Mouse (Mus musculus): ENCODE results near the gene Grid1. TPM values are rescaled to one million over a fixed set of nuclear protein-coding genes. Genes with fewer than 3 reads are reported as not detected.

Grid1 gene
- polyA plus RNA-seq, 1 experiment from 2014 or later = 2.5 TPM

DNA sequence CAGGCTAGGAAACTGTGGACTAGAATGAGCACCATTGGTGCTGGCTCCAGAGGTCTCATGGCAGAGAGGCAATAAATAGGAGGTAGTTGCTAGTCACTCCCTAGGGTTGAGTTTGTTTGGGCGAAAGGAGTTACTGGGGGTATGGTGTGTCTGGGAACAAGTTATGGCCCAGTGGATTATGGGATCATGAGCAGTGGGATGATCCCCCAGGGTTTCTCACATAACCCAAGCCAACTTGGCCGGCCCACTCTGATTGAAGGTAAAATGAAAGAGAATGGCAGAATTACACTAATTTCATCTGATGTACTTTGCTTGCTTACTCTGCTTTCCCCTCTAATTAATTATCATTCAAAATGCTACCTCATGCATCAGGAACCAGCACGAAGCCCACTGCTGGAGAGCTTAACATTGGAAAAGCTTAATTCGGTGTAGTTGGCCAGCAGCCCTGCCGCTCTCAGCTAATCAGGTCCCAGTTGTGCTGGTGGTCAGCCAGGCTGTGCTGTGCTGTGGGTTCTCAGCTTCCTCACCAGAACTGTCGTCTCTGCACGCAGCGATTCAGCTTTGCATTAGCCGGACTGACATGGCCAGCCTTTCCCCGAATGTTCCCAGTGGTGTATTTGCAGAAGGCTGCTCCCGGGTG, 207.7 kb downstream of the Grid1 start:
- H3K4me2 ChIP-seq (ENCODE audit: low read depth, low read length) = no peak overlapping the region
- H3K27ac ChIP-seq (replicated peaks; ENCODE audit: low read depth, low read length) = no peak overlapping the region
- 64% methylated on average over 11 of the region's 11 CpGs for WGBS
- DNase-seq (ENCODE audit: low spot score) = peak; percentile 12
- no peaks in the 10 kb centered on the region for H3K9me3 ChIP-seq (ENCODE audit: control insufficient read depth, low read length)
- no peak for ATAC-seq (ENCODE audit: low read depth)
- no peak overlapping the region for H3K4me3 ChIP-seq (ENCODE audit: low read depth, low read length)
- H3K36me3 ChIP-seq (ENCODE audit: control insufficient read depth, insufficient read depth, low read length) = no peaks in the 10 kb centered on the region
- H3K27me3 ChIP-seq (replicated peaks; ENCODE audit: control insufficient read depth, insufficient read depth, low read length) = no peaks in the 10 kb centered on the region
- no peak overlapping the region for H3K9ac ChIP-seq (ENCODE audit: low read depth, low read length)
- H3K4me1 ChIP-seq (ENCODE audit: control insufficient read depth, insufficient read depth, low read length) = no peaks in the 10 kb centered on the region

DNA sequence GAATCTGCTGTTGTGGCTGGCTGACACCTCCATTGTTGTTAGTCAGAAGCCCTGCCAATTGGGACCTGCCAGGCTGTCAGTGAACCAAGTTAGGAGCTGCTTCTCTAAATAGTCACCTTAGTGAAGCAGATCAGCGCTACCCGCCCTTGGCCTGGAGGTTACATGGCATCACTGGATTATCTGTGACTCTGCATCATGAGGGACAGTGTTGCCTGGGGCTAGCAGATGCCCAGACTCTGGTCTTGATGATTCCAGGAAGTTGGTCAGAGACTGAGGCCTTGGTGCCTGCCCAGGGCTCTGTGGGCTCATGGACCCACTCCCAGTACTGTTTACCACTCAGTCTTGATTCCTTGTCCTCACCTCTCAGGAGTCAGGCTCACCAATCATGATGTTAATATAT, 209.7 kb downstream of the Grid1 start:
- ATAC-seq (ENCODE audit: low read depth) (no peak), DNase-seq (ENCODE audit: low spot score) (no peak)
- no peak overlapping the region for H3K4me3 ChIP-seq (ENCODE audit: low read depth, low read length)
- no peaks in the 10 kb centered on the region for H3K4me1 ChIP-seq (ENCODE audit: control insufficient read depth, insufficient read depth, low read length)
- no peak overlapping the region for H3K27ac ChIP-seq (replicated peaks; ENCODE audit: low read depth, low read length)
- no peaks in the 10 kb centered on the region for H3K27me3 ChIP-seq (replicated peaks; ENCODE audit: control insufficient read depth, insufficient read depth, low read length)
- H3K9ac ChIP-seq (ENCODE audit: low read depth, low read length) = no peak overlapping the region
- H3K4me2 ChIP-seq (ENCODE audit: low read depth, low read length) = no peak overlapping the region
- H3K9me3 ChIP-seq (ENCODE audit: control insufficient read depth, low read length) = no peaks in the 10 kb centered on the region
- H3K36me3 ChIP-seq (ENCODE audit: control insufficient read depth, insufficient read depth, low read length) = no peaks in the 10 kb centered on the region
- WGBS = 83% methylated on average over 2 of the region's 2 CpGs

DNA sequence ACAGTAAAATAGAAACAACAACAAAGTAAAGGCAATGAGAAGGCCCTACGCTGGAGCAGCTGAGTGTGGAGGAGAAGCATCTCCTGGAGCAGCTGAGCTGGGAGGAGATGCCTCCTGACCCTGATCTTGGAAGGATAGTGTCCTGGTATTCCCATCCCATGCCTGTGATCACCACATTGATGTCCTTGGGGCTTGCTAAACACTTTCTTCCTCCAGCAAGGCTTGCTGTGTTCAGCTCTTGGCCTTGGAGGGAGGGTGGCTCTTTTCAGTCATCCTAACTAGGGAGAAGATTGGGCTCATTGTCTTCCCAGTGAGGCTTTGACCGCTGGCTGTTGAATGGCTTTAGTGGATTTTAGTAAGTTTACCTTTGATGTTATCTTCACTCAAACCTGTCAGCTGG, 210.4 kb downstream of the Grid1 start:
- Histone ChIP-seq H3K27ac (replicated peaks; ENCODE audit: low read depth, low read length) (no peak overlapping the region), H3K36me3 (ENCODE audit: control insufficient read depth, insufficient read depth, low read length) (no peaks in the 10 kb centered on the region), H3K9me3 (ENCODE audit: control insufficient read depth, low read length) (no peaks in the 10 kb centered on the region), H3K27me3 (replicated peaks; ENCODE audit: control insufficient read depth, insufficient read depth, low read length) (no peaks in the 10 kb centered on the region), H3K9ac (ENCODE audit: low read depth, low read length) (no peak overlapping the region), H3K4me3 (ENCODE audit: low read depth, low read length) (no peak overlapping the region), H3K4me1 (ENCODE audit: control insufficient read depth, insufficient read depth, low read length) (no peaks in the 10 kb centered on the region), H3K4me2 (ENCODE audit: low read depth, low read length) (no peak overlapping the region)
- WGBS = 79% methylated on average over 2 of the region's 2 CpGs
- ATAC-seq (ENCODE audit: low read depth) (no peak), DNase-seq (ENCODE audit: low spot score) (no peak)

- H3K4me3 ChIP-seq (ENCODE audit: low read depth, low read length) = no peak overlapping the region
- no peaks in the 10 kb centered on the region for H3K27me3 ChIP-seq (replicated peaks; ENCODE audit: control insufficient read depth, insufficient read depth, low read length)
- no peaks in the 10 kb centered on the region for H3K36me3 ChIP-seq (ENCODE audit: control insufficient read depth, insufficient read depth, low read length)
- no peak overlapping the region for H3K9ac ChIP-seq (ENCODE audit: low read depth, low read length)
- ATAC-seq (ENCODE audit: low read depth) = no peak
- no peaks in the 10 kb centered on the region for H3K9me3 ChIP-seq (ENCODE audit: control insufficient read depth, low read length)
- no peak for DNase-seq (ENCODE audit: low spot score)
- H3K27ac ChIP-seq (replicated peaks; ENCODE audit: low read depth, low read length) = no peak overlapping the region
- 93% methylated on average over 1 of the region's 1 CpGs for WGBS
- no peaks in the 10 kb centered on the region for H3K4me1 ChIP-seq (ENCODE audit: control insufficient read depth, insufficient read depth, low read length)
- H3K4me2 ChIP-seq (ENCODE audit: low read depth, low read length) = no peak overlapping the region
Measured at GRCm38 (mm10) chr14:35032283-35032682, 212.4 kb downstream of the Grid1 start.

DNA sequence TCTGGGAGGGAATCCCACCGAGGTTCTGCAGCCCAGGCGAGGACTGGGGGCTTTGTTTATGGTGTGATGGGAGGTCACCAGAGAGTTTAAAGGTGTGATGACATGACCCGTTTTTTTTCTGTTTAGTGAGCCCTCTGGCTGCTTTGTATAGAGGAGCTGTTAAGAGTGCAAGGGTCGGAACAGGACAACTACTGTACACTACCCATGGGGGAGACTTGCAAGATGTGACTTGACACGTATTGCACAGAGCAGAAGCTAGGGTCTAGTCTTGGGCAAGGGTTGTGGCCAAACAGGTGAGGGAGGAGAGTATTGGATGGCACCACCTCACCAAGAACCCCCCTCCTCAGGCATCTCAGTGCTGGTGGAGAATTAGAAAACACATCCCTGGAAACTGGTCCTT, 224.4 kb downstream of the Grid1 start:
- Histone ChIP-seq H3K27me3 (replicated peaks; ENCODE audit: control insufficient read depth, insufficient read depth, low read length) (no peaks in the 10 kb centered on the region), H3K4me3 (ENCODE audit: low read depth, low read length) (no peak overlapping the region), H3K27ac (replicated peaks; ENCODE audit: low read depth, low read length) (no peak overlapping the region), H3K9ac (ENCODE audit: low read depth, low read length) (no peak overlapping the region), H3K9me3 (ENCODE audit: control insufficient read depth, low read length) (no peaks in the 10 kb centered on the region), H3K4me2 (ENCODE audit: low read depth, low read length) (no peak overlapping the region), H3K36me3 (ENCODE audit: control insufficient read depth, insufficient read depth, low read length) (no peaks in the 10 kb centered on the region), H3K4me1 (ENCODE audit: control insufficient read depth, insufficient read depth, low read length) (no peaks in the 10 kb centered on the region)
- ATAC-seq (ENCODE audit: low read depth) = no peak
- 58% methylated on average over 5 of the region's 5 CpGs for WGBS
- DNase-seq (ENCODE audit: low spot score) = no peak

DNA sequence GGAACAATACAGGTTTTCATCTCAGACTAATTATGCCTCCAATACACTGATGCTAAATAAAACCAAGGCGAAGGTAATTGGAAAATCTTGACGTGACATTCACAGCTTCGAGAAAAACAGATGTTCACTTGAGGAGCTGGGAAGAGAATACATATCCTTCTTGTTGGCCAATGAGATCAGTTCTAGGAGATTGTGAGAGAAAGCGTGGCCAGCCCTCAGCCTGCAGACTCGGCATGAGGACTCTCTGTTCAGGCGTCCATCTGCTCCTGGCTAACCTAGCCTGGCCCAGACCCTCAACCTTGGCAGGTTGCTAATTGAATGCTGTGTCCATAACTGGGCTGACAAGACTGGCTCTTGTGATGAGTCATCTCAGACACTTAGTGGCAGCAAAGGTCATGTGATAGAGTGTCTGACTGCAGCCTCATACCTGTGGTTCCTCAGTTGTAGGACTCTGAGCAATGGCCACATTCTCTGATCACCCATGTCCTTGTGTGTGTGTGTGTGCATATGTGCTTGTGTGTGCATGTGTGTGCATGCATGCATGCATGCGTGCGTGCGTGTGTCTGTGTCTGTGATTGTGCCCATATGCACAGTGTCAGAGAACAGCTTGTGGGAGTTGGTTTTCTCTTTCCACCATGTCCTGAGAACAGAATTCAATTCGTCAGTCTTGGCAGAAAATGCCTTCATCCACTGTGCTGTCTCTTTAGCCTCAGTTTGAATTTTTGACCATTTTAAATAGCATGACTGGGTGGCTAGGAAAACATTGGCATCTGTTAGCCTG, 225.2 kb downstream of the Grid1 start:
- Histone ChIP-seq H3K4me3 (ENCODE audit: low read depth, low read length) (no peak overlapping the region), H3K9me3 (ENCODE audit: control insufficient read depth, low read length) (no peaks in the 10 kb centered on the region), H3K4me1 (ENCODE audit: control insufficient read depth, insufficient read depth, low read length) (no peaks in the 10 kb centered on the region), H3K27me3 (replicated peaks; ENCODE audit: control insufficient read depth, insufficient read depth, low read length) (no peaks in the 10 kb centered on the region), H3K9ac (ENCODE audit: low read depth, low read length) (no peak overlapping the region), H3K4me2 (ENCODE audit: low read depth, low read length) (no peak overlapping the region), H3K27ac (replicated peaks; ENCODE audit: low read depth, low read length) (no peak overlapping the region), H3K36me3 (ENCODE audit: control insufficient read depth, insufficient read depth, low read length) (no peaks in the 10 kb centered on the region)
- no peak for DNase-seq (ENCODE audit: low spot score)
- WGBS = 75% methylated on average over 10 of the region's 10 CpGs
- ATAC-seq (ENCODE audit: low read depth) = no peak

GRCm38 (mm10) chr14:35049231-35049630, 229.3 kb downstream of the Grid1 start:
- Histone ChIP-seq H3K9ac (ENCODE audit: low read depth, low read length) (no peak overlapping the region), H3K27me3 (replicated peaks; ENCODE audit: control insufficient read depth, insufficient read depth, low read length) (no peaks in the 10 kb centered on the region), H3K9me3 (ENCODE audit: control insufficient read depth, low read length) (no peaks in the 10 kb centered on the region), H3K27ac (replicated peaks; ENCODE audit: low read depth, low read length) (no peak overlapping the region), H3K4me1 (ENCODE audit: control insufficient read depth, insufficient read depth, low read length) (no peaks in the 10 kb centered on the region), H3K4me3 (ENCODE audit: low read depth, low read length) (no peak overlapping the region), H3K4me2 (ENCODE audit: low read depth, low read length) (no peak overlapping the region), H3K36me3 (ENCODE audit: control insufficient read depth, insufficient read depth, low read length) (no peaks in the 10 kb centered on the region)
- no peak for ATAC-seq (ENCODE audit: low read depth)
- DNase-seq (ENCODE audit: low spot score) = no peak
- 71% methylated on average over 8 of the region's 8 CpGs for WGBS

DNA sequence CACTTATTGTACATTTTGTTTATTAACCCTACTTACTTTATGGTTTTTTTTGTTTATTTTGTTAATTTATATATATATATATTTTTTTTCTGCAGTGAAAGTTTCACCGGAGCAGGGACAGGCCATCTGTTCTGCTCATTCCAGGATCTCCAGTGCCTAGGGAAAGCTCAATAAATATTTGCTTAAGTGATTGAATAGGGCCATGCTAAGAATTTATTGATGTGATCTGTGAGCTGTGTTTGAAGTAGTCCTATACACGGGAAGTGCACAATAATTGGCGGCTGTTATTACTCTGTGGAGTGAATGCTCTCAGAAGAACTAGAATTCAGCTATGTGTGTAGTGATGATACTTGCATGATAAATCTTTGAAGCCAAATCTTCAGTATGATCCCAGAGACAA, 234.2 kb downstream of the Grid1 start:
- no peaks in the 10 kb centered on the region for H3K27me3 ChIP-seq (replicated peaks; ENCODE audit: control insufficient read depth, insufficient read depth, low read length)
- H3K27ac ChIP-seq (replicated peaks; ENCODE audit: low read depth, low read length) = no peak overlapping the region
- 63% methylated on average over 3 of the region's 3 CpGs for WGBS
- H3K4me3 ChIP-seq (ENCODE audit: low read depth, low read length) = no peak overlapping the region
- H3K4me1 ChIP-seq (ENCODE audit: control insufficient read depth, insufficient read depth, low read length) = no peaks in the 10 kb centered on the region
- DNase-seq (ENCODE audit: low spot score) (no peak), ATAC-seq (ENCODE audit: low read depth) (no peak)
- H3K9me3 ChIP-seq (ENCODE audit: control insufficient read depth, low read length) = no peaks in the 10 kb centered on the region
- no peaks in the 10 kb centered on the region for H3K36me3 ChIP-seq (ENCODE audit: control insufficient read depth, insufficient read depth, low read length)
- no peak overlapping the region for H3K4me2 ChIP-seq (ENCODE audit: low read depth, low read length)
- no peak overlapping the region for H3K9ac ChIP-seq (ENCODE audit: low read depth, low read length)

DNA sequence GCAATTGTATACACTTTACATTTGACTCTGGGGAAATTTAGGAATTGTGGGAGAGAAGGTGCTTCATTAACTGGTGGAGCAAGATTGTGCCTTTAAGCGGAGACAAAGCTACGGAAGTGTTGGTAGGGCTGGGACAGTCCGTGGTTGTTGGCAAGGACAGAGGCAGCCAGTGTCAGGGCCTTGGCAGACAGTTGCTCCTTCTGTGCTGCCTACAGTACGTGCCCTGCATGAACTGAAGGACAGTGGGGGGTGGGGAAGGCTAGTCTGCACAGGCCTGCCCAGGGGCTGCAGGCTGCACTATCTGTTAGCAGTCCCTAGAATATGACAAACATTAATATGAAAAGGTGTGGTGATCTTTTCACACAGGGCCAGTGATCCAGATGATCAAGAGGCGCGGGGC, 254.7 kb downstream of the Grid1 start:
- H3K9me3 ChIP-seq (ENCODE audit: control insufficient read depth, low read length) = no peaks in the 10 kb centered on the region
- WGBS = 62% methylated on average over 6 of the region's 6 CpGs
- no peaks in the 10 kb centered on the region for H3K27me3 ChIP-seq (replicated peaks; ENCODE audit: control insufficient read depth, insufficient read depth, low read length)
- no peak overlapping the region for H3K27ac ChIP-seq (replicated peaks; ENCODE audit: low read depth, low read length)
- H3K4me3 ChIP-seq (ENCODE audit: low read depth, low read length) = no peak overlapping the region
- no peak overlapping the region for H3K9ac ChIP-seq (ENCODE audit: low read depth, low read length)
- no peak overlapping the region for H3K4me2 ChIP-seq (ENCODE audit: low read depth, low read length)
- DNase-seq (ENCODE audit: low spot score) = no peak
- H3K4me1 ChIP-seq (ENCODE audit: control insufficient read depth, insufficient read depth, low read length) = no peaks in the 10 kb centered on the region
- H3K36me3 ChIP-seq (ENCODE audit: control insufficient read depth, insufficient read depth, low read length) = no peaks in the 10 kb centered on the region
- ATAC-seq (ENCODE audit: low read depth) = no peak

Measured in embryonic facial prominence, embryonic 14.5 days (tissue).